Mouse (Mus musculus): Measurements from ENCODE around the gene Palld. TPM values are rescaled to one million over a fixed set of nuclear protein-coding genes. Genes with fewer than 3 reads are reported as not detected.
A peak's percentile ranks its signal among the peaks of the same experiment; 100 is the strongest.

The Palld gene
- total RNA-seq, 2 experiments from 2014 or later: 0.68 TPM; not detected in 1

DNA sequence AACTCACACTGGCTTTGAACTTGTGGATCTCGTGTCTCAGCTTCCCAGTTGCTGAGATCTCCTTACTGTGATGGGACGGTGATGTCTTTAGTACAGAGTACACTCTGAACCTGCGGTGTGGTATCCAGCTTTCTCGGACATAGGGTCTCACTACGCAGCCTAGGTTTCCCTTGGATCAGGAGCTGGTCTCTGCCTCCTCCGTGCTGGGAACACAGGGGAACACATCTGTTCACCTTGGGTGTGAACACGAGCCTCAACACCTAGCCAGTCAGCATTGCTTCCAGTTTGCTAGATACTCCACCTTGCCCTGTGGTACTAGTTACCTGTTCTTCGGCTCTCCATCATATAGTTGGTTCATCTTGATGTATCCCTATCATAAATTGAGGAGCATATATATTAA, 413.9 kb downstream of the Palld start:
- ATAC-seq (replicated peaks; ENCODE audit: low FRiP score, poor library complexity, severe bottlenecking): no peak

DNA sequence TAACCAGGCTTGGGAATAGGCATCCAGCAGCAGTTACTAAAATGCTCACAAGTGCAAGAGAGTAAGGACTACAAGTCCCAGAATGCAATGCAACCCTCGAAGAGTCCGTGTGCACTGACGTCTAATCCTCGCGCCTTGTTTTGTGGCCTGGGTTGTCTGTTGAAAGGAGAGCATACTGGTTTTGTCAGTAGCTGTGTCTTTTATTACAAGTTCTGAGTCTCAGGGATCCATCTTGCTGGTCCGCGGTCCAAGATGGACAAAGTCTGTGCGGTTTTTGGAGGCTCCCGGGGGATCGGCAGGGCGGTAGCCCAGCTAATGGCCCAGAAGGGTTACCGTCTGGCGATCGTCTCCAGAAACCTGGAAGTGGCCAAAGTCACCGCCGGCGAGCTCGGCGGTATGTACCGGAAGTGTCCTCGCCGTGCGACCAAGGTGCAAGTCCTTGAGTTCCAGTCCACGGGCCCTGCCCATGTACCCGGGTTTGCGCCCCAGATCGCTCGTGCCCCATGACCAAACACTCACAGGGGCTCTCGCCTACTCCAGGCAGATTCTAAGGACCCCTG, 414.8 kb downstream of the Palld start, which contains the start of gene Cbr4:
Cbr4 (plus strand) TSS at position 138 of the 560 bp plus-strand sequence.
- ATAC-seq (replicated peaks; ENCODE audit: low FRiP score, poor library complexity, severe bottlenecking): peak; percentile 96

DNA sequence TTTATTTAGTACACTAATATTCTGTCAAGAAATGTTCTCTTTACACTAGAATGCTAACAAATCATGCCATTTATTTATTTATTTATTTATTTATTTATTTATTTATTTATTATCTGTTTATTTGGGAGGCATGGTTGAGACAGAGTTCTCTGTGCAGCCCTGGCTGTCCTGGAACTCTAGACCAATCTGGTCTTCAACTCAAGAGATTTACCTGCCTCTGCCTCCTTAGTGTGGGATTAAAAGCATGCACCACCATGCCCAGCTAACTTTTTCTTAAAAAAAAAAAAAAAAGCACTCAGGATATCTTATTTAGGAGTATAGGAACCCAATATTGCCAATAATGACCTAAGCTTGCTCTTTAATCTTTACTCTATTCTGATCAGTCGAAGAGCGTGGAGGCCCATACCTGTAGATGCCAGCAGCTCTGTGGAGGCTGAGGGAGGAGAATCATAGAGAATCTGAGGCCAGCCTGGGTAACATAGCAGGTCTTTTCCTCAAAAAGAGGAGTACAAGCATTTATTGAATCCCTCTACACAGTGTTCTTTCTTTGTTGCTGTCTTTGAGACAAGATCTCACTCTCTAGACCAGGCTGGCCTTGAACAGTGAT, 415.5 kb downstream of the Palld start:
- peak; percentile 8; the same call in 1 of the 2 replicates for ATAC-seq (replicated peaks; ENCODE audit: low FRiP score, poor library complexity, severe bottlenecking)

DNA sequence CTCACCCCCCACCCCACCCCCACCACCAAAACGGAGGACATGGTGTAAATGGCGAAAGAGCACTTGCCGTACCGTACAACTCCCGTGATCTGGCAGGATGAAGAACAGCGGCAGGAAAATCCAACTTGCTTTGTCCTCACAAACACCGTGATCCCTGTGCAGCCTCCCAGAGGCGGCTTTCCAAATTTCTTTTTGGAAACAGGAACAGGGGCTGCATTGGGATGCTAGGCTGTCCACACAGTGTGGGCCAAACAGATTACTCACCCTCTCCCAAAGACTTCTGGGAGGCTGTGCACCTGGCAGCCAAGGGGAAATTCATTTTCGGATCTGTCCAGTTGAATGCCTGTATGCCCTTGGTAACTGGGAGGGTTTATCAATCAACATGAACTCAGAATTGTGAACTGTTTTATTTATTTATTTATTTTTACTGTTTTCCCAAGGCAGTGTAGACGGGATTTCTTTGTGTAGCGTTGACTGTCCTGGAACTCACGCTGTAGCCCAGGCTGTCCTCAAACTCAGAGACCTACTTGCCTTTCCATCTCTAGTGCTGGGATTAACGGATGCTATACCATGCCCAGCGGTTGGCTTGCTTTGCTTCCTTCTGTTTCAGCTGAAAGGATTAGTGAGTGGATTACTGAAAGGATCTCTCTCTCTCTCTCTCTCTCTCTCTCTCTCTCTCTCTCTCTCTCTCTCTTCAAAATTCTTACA, 422.1 kb downstream of the Palld start:
- no peak for ATAC-seq (replicated peaks; ENCODE audit: low FRiP score, poor library complexity, severe bottlenecking)

DNA sequence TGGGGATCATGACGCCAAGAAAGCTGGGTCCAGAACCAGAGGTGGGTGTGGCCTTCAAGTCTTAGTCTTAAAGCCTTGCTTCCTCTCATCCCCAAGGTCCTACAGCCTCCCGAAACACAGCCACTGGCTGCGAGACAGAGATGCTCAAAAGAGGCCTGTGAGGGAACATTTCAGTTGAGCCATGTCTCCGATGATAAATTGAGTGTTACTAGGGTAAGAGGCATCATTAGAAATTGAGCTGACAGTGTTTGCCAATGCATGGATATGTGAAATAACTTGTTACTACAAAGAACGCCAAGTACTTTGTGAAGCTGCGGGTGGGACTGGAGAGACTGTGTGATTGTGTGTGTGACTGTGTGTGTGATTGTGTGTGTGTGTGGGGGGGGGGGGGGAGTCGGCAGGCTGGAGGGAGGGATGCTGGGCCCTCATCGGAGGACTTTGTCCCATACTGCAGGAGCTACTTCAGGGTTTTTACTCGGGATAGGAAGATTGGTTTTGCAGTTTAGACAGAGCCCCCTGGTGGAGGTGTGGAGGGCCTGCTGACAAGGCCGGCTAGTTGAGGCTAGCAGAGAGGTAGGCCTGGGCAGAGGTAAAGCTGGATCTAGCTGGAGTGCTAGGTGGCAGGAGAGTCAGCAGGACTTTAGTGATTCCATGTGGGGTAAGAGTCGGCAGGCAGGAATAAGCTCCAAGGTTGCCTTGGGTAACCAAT, 422.8 kb downstream of the Palld start:
- ATAC-seq (replicated peaks; ENCODE audit: low FRiP score, poor library complexity, severe bottlenecking): no peak

DNA sequence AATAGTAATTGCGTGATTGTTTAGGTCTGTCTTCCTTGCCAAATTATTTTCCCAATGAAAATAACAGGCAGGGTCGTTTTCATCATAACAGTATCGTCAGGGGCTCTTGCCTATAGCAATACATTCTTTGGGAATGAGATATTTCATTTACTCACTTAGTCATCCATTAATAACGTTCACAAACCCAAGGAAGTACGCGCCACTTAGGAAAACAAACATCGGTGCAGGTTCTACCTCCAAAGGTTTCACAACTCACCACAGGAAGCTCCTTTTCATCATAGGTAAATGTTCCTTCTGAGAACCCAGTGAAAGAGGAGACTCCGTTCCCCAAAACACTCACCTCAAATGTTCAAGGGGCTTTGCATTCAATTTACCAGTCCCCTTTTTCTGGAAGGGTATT, 423.7 kb downstream of the Palld start:
- no peak for ATAC-seq (replicated peaks; ENCODE audit: low FRiP score, poor library complexity, severe bottlenecking)

DNA sequence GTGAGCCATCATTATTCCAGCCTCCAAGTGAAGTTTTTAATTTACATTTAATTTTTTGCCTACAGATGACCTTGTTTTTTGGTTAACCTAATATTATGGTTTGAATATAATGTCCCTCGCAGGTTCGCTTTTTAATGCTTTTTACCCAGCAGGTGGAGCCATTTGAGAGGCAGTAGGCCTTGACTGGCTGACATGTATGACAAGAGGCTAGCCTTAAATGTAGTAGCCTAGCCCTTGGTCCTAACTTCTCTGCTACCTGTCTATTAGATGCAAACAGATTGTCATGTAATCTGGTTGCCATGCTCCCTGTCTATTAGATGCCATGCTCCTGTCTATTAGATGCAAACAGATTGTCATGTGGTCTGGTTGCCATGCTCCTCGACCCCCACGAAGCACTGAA, 424.3 kb downstream of the Palld start:
- ATAC-seq (replicated peaks; ENCODE audit: low FRiP score, poor library complexity, severe bottlenecking): no peak

DNA sequence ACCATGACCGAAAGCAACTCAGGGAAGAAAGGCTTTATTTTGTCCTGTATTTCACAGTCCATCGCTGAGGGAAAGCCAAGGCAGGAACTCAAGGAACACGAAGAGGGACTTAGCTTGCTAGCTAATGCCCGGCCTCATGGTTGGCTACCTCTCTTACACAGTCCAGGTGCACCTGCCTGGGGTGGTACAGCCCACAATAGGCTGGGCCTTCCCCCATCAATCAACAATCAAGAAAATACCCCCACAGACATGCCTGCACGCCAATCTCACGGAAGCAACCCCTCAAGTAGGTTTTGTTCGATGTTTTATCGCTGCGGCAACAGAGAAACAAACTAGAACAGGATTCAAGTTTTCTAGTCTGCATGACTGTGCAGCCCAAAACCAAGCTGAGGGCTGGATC, 426.3 kb downstream of the Palld start:
- ATAC-seq (replicated peaks; ENCODE audit: low FRiP score, poor library complexity, severe bottlenecking): no peak

DNA sequence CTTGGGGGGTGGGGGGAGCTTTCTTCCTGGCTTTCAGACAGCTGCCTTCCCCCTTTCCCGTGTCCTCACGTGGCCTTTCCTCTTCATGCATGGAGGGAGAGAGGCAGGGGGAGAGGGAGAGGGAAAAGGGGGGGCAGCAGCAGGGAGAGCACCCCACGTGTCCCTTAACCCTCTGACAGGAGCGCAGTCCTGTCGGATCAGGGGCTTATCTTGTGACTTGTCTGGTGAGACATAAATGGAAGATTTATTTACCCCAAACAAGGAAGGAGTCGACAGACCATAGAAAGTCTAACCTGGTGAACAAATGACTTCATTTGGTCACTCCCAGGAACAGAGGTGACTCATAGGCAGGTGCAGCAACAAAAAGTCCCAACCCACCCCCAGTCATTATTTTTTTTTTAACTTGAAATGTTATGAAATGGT, 427.2 kb downstream of the Palld start:
- ATAC-seq (replicated peaks; ENCODE audit: low FRiP score, poor library complexity, severe bottlenecking): no peak

DNA sequence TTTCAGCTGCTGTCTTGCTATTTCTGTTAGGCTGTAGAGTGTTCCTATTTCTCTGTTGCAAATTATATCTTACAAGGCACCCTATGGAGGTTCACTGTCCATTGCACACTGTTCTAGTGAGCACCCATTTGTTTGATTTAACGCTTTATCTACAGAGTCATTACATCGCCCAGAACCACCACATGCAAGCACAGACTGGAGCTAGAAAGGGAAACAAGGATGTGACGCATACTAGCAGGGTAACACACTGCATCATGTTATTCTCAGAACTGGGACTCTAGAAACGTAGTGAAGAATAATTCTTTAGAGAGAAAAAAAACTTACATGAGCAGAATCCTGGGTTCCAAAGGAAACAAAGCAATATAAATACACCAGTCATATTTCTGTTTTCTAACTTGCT, 432.3 kb downstream of the Palld start:
- no peak for ATAC-seq (replicated peaks; ENCODE audit: low FRiP score, poor library complexity, severe bottlenecking)

DNA sequence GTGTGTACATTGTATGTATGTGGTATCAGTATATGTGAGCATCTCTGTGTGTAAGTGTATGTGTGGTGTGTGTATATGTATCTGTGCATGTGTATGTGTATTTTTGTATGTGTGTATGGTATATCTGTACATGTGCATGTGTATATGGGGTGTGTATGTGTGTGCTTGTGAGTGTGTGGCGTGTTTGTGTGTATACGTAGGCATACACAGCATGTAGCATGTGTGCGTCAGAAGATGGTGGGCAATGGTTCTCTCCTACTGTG, 435.0 kb downstream of the Palld start:
- ATAC-seq (replicated peaks; ENCODE audit: low FRiP score, poor library complexity, severe bottlenecking): no peak

DNA sequence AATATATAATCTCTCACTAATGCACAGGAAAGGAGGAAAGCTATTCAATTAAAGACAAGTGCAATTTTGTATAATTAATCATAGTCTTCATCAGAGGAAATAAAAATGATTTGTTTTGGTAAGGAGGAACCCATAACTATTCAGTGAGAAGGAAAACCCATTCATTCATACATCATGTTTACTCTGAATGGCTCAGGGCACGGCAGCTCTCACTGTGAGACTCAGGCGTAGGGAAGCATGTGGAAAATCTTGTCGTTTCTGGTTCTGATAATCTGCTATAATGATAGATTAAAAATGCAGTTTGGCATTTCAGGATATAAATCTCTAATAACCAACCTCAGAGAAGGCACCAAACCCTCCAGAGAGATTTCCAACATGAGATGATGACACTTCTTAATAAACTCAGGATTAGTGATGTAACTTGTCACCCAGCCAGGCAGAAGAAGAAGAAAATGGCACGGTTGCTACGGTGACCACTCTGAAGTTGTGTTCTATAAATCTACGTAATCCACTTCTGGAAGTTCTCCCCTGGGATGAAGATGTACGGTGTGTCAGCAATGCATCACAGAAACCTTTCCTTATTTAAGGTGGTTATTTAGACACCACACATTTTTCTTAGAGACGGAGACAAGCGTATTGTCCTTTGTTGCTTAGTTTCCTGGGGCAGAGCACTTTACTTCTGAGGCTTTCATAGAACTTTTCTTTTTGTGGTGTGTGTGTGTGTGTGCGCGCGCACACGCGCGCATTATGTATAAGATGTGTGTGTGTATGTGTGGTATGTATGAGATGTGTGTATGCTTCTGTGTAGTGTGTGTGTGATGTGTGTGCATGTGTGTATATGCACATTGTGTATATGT, 435.6 kb downstream of the Palld start:
- no peak for ATAC-seq (replicated peaks; ENCODE audit: low FRiP score, poor library complexity, severe bottlenecking)

DNA sequence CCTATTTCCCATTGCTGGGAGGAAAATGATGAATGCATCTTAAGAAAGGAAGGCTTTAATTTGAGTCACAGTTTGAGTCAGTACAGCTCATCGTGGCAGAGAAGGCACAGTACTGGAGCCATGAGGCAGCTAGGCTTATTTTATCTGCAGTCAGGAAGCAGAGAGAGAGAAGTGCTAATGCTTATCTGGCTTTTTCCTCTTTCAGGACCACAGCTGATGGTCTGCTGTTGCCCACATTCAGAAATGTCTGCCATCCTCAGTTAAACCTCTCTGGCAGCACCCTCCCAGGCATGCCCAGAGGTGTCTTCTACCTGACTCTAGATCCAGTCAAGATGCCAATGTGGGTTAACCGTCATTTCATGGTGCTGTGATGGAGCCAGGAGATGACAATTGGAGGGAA, 438.1 kb downstream of the Palld start:
- no peak for ATAC-seq (replicated peaks; ENCODE audit: low FRiP score, poor library complexity, severe bottlenecking)

DNA sequence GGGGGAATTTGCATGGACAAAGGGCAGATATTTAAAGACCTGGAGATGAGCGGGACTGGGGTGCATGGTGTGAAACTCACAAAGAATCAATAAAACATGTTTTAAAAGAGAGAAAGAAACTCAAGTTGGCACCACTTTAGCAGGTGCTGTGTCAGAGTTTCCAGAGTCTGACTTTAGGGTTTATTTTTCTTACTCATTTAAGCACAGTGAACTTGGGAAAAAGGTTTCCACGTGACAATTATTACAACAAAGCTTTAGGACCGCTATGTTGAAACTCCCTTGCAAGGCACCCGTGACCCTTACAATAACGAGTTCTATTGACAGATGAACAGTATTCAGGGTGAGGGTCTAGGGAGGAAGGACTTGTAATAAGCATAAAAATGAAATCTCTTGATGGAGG, 440.3 kb downstream of the Palld start:
- no peak for ATAC-seq (replicated peaks; ENCODE audit: low FRiP score, poor library complexity, severe bottlenecking)

Other genes starting within 250 kb of the Palld start
- gene Ddx60, start 25.4 kb upstream of the Palld start, total RNA-seq (2015; ENCODE audit: low replicate concordance): 2.5 and 5.8 TPM in 2 replicates
- 1.8 and 3.2 TPM in 2 replicates for gene Ddx60, start 25.4 kb upstream of the Palld start, total RNA-seq (2017; ENCODE audit: low replicate concordance)
- not detected in 2 replicates for gene Anxa10, start 220.5 kb upstream of the Palld start, total RNA-seq (2015; ENCODE audit: low replicate concordance)
- gene Anxa10, start 220.5 kb upstream of the Palld start, total RNA-seq (2017; ENCODE audit: low replicate concordance): not detected in 2 replicates